Comparison of ENCODE assay signal across 16 mouse cellular contexts in the genomic region with DNA sequence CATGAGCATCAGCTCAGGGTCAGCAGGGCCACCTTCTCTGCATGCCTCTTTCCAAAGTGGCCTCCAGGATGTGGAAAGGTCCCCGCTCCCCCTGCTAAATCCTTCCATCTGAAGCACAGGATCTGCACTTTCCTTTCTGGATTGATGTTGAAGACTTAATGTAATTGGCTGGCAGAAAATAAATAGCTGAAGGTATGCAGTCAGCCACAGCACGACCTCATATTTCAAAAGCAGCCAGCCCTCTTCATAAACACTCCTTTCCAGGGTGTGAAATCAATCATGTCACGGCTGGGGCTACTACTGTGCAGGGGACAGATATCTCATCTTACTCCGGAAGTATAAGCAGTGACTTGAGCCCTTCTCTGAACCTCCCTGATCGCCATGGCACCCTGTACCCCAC.
DNase-seq lines count a peak whose midpoint lies in the region; ATAC-seq and TF ChIP-seq lines count a peak whose summit lies in the region.
"Had no signal": no experiment of that assay in that cellular context is flagged by ENCODE, and none has a peak within 500 bp of the region (broad histone marks: within the 10 kb centered on the region; RNA-seq: fewer than 3 reads in every experiment).

No protein-coding gene starts in this region.

- H3K4me1 ChIP-seq in hindbrain, embryonic 10.5 days (replicated peaks), result peaks cover 16% of the 10 kb centered on the region
- no peaks in the 10 kb centered on the region; the same call in 1 of the 2 replicates for H3K4me1 ChIP-seq in hindbrain, postnatal 0 days (ENCODE audit: insufficient read depth, low read length)
- peaks cover 6% of the 10 kb centered on the region for H3K4me1 ChIP-seq in embryonic facial prominence, embryonic 12.5 days
- peaks cover 9% of the 10 kb centered on the region for H3K4me1 ChIP-seq in limb, embryonic 13.5 days
- H3K4me1 ChIP-seq in forebrain, postnatal 0 days (ENCODE audit: insufficient read depth), result no peaks in the 10 kb centered on the region
- H3K4me1 ChIP-seq: forebrain, embryonic 15.5 days; limb, embryonic 15.5 days had no signal

- DNase-seq in hindbrain, embryonic 10.5 days (ENCODE audit: low spot score), result peak; percentile 53
- no peak for DNase-seq in hindbrain, postnatal 0 days (ENCODE audit: low spot score)
- peak; percentile 37 for DNase-seq in brain, embryonic 14.5 days (ENCODE audit: low read depth)
- no peak for DNase-seq in forebrain, postnatal 0 days
- DNase-seq: heart, postnatal 14 days; kidney, adult 2 months; lung, postnatal 4 days; right cerebral cortex, adult 18-20 months; thymus, postnatal 36 days had no signal

- H3K27me3 ChIP-seq in hindbrain, embryonic 10.5 days (ENCODE audit: insufficient read depth, poor library complexity, severe bottlenecking), result no peaks in the 10 kb centered on the region
- no peaks in the 10 kb centered on the region for H3K27me3 ChIP-seq in hindbrain, postnatal 0 days (ENCODE audit: insufficient read depth, low read length)
- H3K27me3 ChIP-seq in embryonic facial prominence, embryonic 12.5 days, result no peaks in the 10 kb centered on the region
- no peaks in the 10 kb centered on the region for H3K27me3 ChIP-seq in limb, embryonic 13.5 days
- no peaks in the 10 kb centered on the region for H3K27me3 ChIP-seq in forebrain, postnatal 0 days (ENCODE audit: insufficient read depth, low read length)
- H3K27me3 ChIP-seq: forebrain, embryonic 15.5 days; limb, embryonic 15.5 days; neural tube, embryonic 12.5 days had no signal

- TF ChIP-seq POLR2A in brain, embryonic 14.5 days (IDR thresholded peaks at IDR 0.05; ENCODE audit: borderline replicate concordance, extremely low read depth, insufficient read depth, insufficient read length, poor library complexity, severe bottlenecking), result no peak

- peak overlapping the region; percentile 60 for H3K27ac ChIP-seq in hindbrain, embryonic 10.5 days
- H3K27ac ChIP-seq in hindbrain, postnatal 0 days, result no peak overlapping the region
- H3K27ac ChIP-seq in embryonic facial prominence, embryonic 12.5 days, result no peak overlapping the region; the same call in 1 of the 2 replicates
- H3K27ac ChIP-seq in limb, embryonic 13.5 days, result no peak overlapping the region
- no peak overlapping the region for H3K27ac ChIP-seq in forebrain, postnatal 0 days (ENCODE audit: low read depth, low read length)
- H3K27ac ChIP-seq: forebrain, embryonic 15.5 days; limb, embryonic 15.5 days; neural tube, embryonic 12.5 days had no signal

- no peak for ATAC-seq in hindbrain, postnatal 0 days
- ATAC-seq in embryonic facial prominence, embryonic 12.5 days (ENCODE audit: insufficient number of reproducible peaks, insufficient read depth, low FRiP score, low TSS enrichment), result peak; percentile 43; the same call in 1 of the 2 replicates
- ATAC-seq in limb, embryonic 13.5 days (ENCODE audit: low FRiP score, low read depth), result no peak
- ATAC-seq in inflammation-experienced regulatory T-cells, adult 6 months, result no peak
- no peak for ATAC-seq in forebrain, postnatal 0 days
- ATAC-seq in monocyte, adult 5-6 weeks (replicated peaks; ENCODE audit: insufficient number of reproducible peaks, low FRiP score, low TSS enrichment, poor library complexity, severe bottlenecking), result no peak
- ATAC-seq: forebrain, embryonic 15.5 days had no signal

- H3K9ac ChIP-seq in hindbrain, postnatal 0 days (replicated peaks; ENCODE audit: low read length), result no peak overlapping the region
- H3K9ac ChIP-seq in embryonic facial prominence, embryonic 12.5 days, result no peak overlapping the region
- H3K9ac ChIP-seq in limb, embryonic 13.5 days, result 0 out of 2 replicates have a peak overlapping the region, but pooled peaks have one; percentile 13
- H3K9ac ChIP-seq in forebrain, postnatal 0 days, result no peak overlapping the region
- H3K9ac ChIP-seq: forebrain, embryonic 15.5 days; limb, embryonic 15.5 days; neural tube, embryonic 12.5 days had no signal

- H3K4me3 ChIP-seq in hindbrain, embryonic 10.5 days, result no peak overlapping the region
- H3K4me3 ChIP-seq in hindbrain, postnatal 0 days (ENCODE audit: low read length), result no peak overlapping the region
- no peak overlapping the region for H3K4me3 ChIP-seq in embryonic facial prominence, embryonic 12.5 days
- no peak overlapping the region for H3K4me3 ChIP-seq in limb, embryonic 13.5 days
- no peak overlapping the region for H3K4me3 ChIP-seq in forebrain, postnatal 0 days (ENCODE audit: low read depth, low read length)
- H3K4me3 ChIP-seq: forebrain, embryonic 15.5 days; limb, embryonic 15.5 days; neural tube, embryonic 12.5 days had no signal

- no peaks in the 10 kb centered on the region for H3K9me3 ChIP-seq in hindbrain, embryonic 10.5 days
- H3K9me3 ChIP-seq in hindbrain, postnatal 0 days (ENCODE audit: low read length), result no peaks in the 10 kb centered on the region
- H3K9me3 ChIP-seq in embryonic facial prominence, embryonic 12.5 days, result no peaks in the 10 kb centered on the region
- H3K9me3 ChIP-seq in limb, embryonic 13.5 days, result no peaks in the 10 kb centered on the region
- H3K9me3 ChIP-seq in forebrain, postnatal 0 days (ENCODE audit: low read length), result no peaks in the 10 kb centered on the region
- H3K9me3 ChIP-seq: forebrain, embryonic 15.5 days; limb, embryonic 15.5 days; neural tube, embryonic 12.5 days had no signal

- no peaks in the 10 kb centered on the region for H3K36me3 ChIP-seq in hindbrain, embryonic 10.5 days
- H3K36me3 ChIP-seq in hindbrain, postnatal 0 days (ENCODE audit: insufficient read depth, low read length), result no peaks in the 10 kb centered on the region
- H3K36me3 ChIP-seq in embryonic facial prominence, embryonic 12.5 days, result no peaks in the 10 kb centered on the region
- no peaks in the 10 kb centered on the region for H3K36me3 ChIP-seq in limb, embryonic 13.5 days
- no peaks in the 10 kb centered on the region for H3K36me3 ChIP-seq in forebrain, postnatal 0 days (ENCODE audit: insufficient read depth)
- H3K36me3 ChIP-seq: forebrain, embryonic 15.5 days; limb, embryonic 15.5 days; neural tube, embryonic 12.5 days had no signal

- TF ChIP-seq CTCF in hindbrain, postnatal 0 days (IDR thresholded peaks at IDR 0.05; ENCODE audit: low read depth), result no peak
- TF ChIP-seq CTCF in brain, embryonic 14.5 days (IDR thresholded peaks at IDR 0.05; ENCODE audit: borderline replicate concordance, extremely low read depth, insufficient read depth, insufficient read length), result no peak
- TF ChIP-seq CTCF in forebrain, postnatal 0 days (IDR thresholded peaks at IDR 0.05; ENCODE audit: low read depth), result no peak

- WGBS in hindbrain, embryonic 10.5 days, result 21% methylated on average over 5 of the region's 5 CpGs
- WGBS in hindbrain, postnatal 0 days, result 19% methylated on average over 5 of the region's 5 CpGs
- 16% methylated on average over 5 of the region's 5 CpGs for WGBS in embryonic facial prominence, embryonic 12.5 days
- 17% methylated on average over 5 of the region's 5 CpGs for WGBS in limb, embryonic 13.5 days
- 55% methylated on average over 5 of the region's 5 CpGs for WGBS in forebrain, postnatal 0 days

- H3K4me2 ChIP-seq in hindbrain, postnatal 0 days (ENCODE audit: low read depth, low read length), result no peak overlapping the region
- H3K4me2 ChIP-seq in embryonic facial prominence, embryonic 12.5 days (replicated peaks), result no peak overlapping the region
- H3K4me2 ChIP-seq in limb, embryonic 13.5 days (replicated peaks), result no peak overlapping the region
- H3K4me2 ChIP-seq in forebrain, postnatal 0 days (ENCODE audit: low read depth), result no peak overlapping the region
- H3K4me2 ChIP-seq: forebrain, embryonic 15.5 days; limb, embryonic 15.5 days; neural tube, embryonic 12.5 days had no signal

Comparison
In these comparisons a context has a peak if more than half of its experiments do, and no peak if none do; other contexts are left out.
1. DNase-seq: peak in hindbrain, embryonic 10.5 days (single experiment) and brain, embryonic 14.5 days (single experiment); none in hindbrain, postnatal 0 days (single experiment) and forebrain, postnatal 0 days (single experiment).